Mouse (Mus musculus) liver, postnatal 0 days (tissue): ENCODE measurements around the gene Shisa4. TPM values are rescaled to one million over a fixed set of nuclear protein-coding genes. Genes with fewer than 3 reads are reported as not detected.

ENCODE experiments used
- ATAC-seq: fragments of 200-750 bp; cut with Nextera tagmentation; 2 replicates; pipeline ENCODE4 v1.8.0; 2017; ENCODE audit warnings: mild to moderate bottlenecking, moderate library complexity
- DNase-seq: peaks from one replicate; pipeline ENCODE4 v3.0.0-alpha.2; 2016
- H3K27ac ChIP-seq: fragments of 300-500 bp; sonication (generic); 2 replicates; pipeline ENCODE4 v1.5.1; 2014; ENCODE audit warnings: antibody characterized with exemption, moderate library complexity, mild to moderate bottlenecking, low read depth
- H3K27me3 ChIP-seq: fragments of 300-500 bp; sonication (generic); 2 replicates; pipeline ENCODE4 v1.6.1; 2014; ENCODE audit warnings: low read length, control low read depth, mixed read lengths; ENCODE audit not compliant: insufficient read depth
- H3K36me3 ChIP-seq: fragments of 300-500 bp; sonication (generic); replicated peaks from 2 replicates; pipeline ENCODE4 v1.6.1; 2014; ENCODE audit warnings: mild to moderate bottlenecking, control low read depth, low read length, moderate library complexity, mixed read lengths; ENCODE audit not compliant: insufficient read depth
- H3K4me1 ChIP-seq: fragments of 300-500 bp; sonication (generic); 2 replicates; pipeline ENCODE4 v1.6.1; 2014; ENCODE audit warnings: antibody characterized with exemption, mild to moderate bottlenecking, control low read depth; ENCODE audit not compliant: insufficient read depth
- H3K4me2 ChIP-seq: fragments of 300-500 bp; sonication (generic); 2 replicates; pipeline ENCODE4 v1.6.1; 2014; ENCODE audit warnings: low read depth, mild to moderate bottlenecking, low read length, moderate library complexity, mixed read lengths
- H3K4me3 ChIP-seq: fragments of 300-500 bp; sonication (generic); 2 replicates; pipeline ENCODE4 v1.5.1; 2014; ENCODE audit warnings: low read depth, low read length
- H3K9ac ChIP-seq: fragments of 300-500 bp; sonication (generic); replicated peaks from 2 replicates; pipeline ENCODE4 v1.6.1; 2014; ENCODE audit warnings: mild to moderate bottlenecking, moderate library complexity
- H3K9me3 ChIP-seq: fragments of 300-500 bp; sonication (generic); 2 replicates; pipeline ENCODE4 v1.6.1; 2016; ENCODE audit warnings: mild to moderate bottlenecking, control low read depth, low read length, mixed read lengths
- CTCF ChIP-seq: sonication (generic); IDR thresholded peaks from 2 replicates; pipeline ENCODE4 v1.5.1; 2016; ENCODE audit warnings: antibody characterized with exemption, low read depth
- EP300 ChIP-seq: IDR thresholded peaks from 2 replicates; pipeline ENCODE4 v1.6.1; 2016; ENCODE audit warnings: antibody characterized with exemption, low read depth, mild to moderate bottlenecking
- WGBS: fragments of 180-500 bp; shearing (Covaris S2); extraction: QIAGEN DNeasy Blood & Tissue Kit; methylation state at CpG from one replicate; pipeline ENCODE4 v1.1.7; 2014; ENCODE audit not compliant: insufficient replicate concordance; 5-methylcytosine and 5-hydroxymethylcytosine counted together
- polyA plus RNA-seq: library from polyadenylated mRNA; unstranded; fragments of >200 nt; fragmentation: Nextera tagmentation; extraction: Ambion mirVana; gene quantifications from 2 replicates; pipeline ENCODE4 v1.2.1, GENCODE M21; 2015

The Shisa4 gene
- polyA plus RNA-seq, 1 experiment from 2014 or later = 1.5 TPM

DNA sequence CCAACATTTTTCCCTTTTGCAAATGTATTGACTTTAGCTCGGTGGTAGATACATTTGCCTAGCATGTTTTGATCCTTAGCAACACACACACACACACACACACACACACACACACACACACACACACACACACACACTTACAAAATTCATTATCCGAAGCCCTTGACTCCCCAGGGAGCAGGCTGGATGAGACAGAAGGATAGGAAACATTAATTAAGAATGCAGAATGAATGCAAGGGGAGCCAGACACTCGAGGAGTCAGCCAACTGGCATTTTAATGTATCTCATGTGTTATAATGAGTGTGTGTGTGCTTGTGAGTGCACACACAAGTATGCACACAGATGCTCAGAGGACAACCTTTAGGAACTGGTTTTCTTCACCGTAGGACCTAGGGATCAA, 13.5 kb downstream of the Shisa4 start:
- no peak for ATAC-seq
- TF ChIP-seq EP300 = no peak
- TF ChIP-seq CTCF = no peak
- 72% methylated on average over 4 of the region's 4 CpGs for WGBS

DNA sequence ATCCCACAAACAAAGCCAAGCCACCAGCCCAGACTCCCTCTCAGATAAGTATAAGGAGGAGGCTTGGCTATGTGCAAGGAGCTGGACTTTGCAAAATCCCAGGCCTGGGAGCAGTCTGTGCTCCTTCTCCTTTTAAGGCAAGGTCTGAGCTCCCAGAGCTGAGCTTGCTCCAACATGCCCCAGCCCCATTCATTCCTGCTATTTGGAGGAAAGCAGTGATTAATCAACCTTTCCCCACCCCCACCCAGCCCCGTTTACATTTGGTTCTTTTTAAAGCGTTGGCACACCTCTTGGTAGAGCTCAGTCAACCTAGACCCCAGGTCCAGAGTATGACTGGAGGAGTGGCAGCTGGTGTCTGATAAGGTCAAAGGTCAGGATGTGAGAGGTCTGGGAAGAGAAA, 16.0 kb downstream of the Shisa4 start:
- Histone ChIP-seq H3K9me3 (no peaks in the 10 kb centered on the region), H3K36me3 (no peaks in the 10 kb centered on the region), H3K9ac (no peak overlapping the region), H3K4me2 (no peak overlapping the region), H3K27ac (no peak overlapping the region), H3K27me3 (no peaks in the 10 kb centered on the region), H3K4me3 (no peak overlapping the region), H3K4me1 (no peaks in the 10 kb centered on the region)
- ATAC-seq (no peak), DNase-seq (no peak)
- TF ChIP-seq CTCF (no peak), EP300 (no peak)
- 33% methylated on average over 2 of the region's 2 CpGs for WGBS

More for the DNA sequence above, 13.5 kb downstream of the Shisa4 start:
- Histone ChIP-seq H3K36me3 (no peaks in the 10 kb centered on the region), H3K27me3 (no peaks in the 10 kb centered on the region), H3K4me2 (no peak overlapping the region), H3K4me1 (no peaks in the 10 kb centered on the region), H3K27ac (no peak overlapping the region), H3K9ac (no peak overlapping the region), H3K9me3 (no peaks in the 10 kb centered on the region), H3K4me3 (no peak overlapping the region)
- no peak for DNase-seq

DNA sequence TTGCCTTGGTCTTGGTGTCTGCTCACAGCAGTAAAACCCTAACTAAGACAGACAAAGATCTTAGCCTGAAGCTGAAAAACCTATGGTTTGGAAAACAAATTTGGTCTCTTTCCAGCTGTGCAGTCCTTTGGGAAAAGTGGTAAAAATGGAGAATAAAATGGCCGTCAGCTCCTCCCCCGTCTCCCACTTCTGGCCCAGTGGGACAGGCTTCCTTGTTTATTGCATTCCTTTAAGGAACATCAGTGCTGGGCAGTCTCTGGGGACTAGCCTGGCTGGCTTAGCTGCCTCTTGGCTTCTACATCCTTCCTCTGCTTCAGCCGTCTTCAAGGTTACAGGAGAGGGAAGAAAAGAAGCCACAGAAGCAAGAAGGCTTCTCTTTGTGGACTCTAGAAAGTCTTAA, 23.1 kb downstream of the Shisa4 start:
- no peak overlapping the region for H3K4me3 ChIP-seq
- 76% methylated on average over 3 of the region's 3 CpGs for WGBS
- no peak for DNase-seq
- H3K4me1 ChIP-seq = no peaks in the 10 kb centered on the region; the same call in 1 of the 2 replicates
- H3K27ac ChIP-seq = no peak overlapping the region
- H3K9me3 ChIP-seq = no peaks in the 10 kb centered on the region
- no peak for TF ChIP-seq EP300
- no peak for TF ChIP-seq CTCF
- no peak overlapping the region for H3K9ac ChIP-seq
- no peak for ATAC-seq
- no peaks in the 10 kb centered on the region for H3K27me3 ChIP-seq
- H3K4me2 ChIP-seq = no peak overlapping the region
- H3K36me3 ChIP-seq = no peaks in the 10 kb centered on the region

DNA sequence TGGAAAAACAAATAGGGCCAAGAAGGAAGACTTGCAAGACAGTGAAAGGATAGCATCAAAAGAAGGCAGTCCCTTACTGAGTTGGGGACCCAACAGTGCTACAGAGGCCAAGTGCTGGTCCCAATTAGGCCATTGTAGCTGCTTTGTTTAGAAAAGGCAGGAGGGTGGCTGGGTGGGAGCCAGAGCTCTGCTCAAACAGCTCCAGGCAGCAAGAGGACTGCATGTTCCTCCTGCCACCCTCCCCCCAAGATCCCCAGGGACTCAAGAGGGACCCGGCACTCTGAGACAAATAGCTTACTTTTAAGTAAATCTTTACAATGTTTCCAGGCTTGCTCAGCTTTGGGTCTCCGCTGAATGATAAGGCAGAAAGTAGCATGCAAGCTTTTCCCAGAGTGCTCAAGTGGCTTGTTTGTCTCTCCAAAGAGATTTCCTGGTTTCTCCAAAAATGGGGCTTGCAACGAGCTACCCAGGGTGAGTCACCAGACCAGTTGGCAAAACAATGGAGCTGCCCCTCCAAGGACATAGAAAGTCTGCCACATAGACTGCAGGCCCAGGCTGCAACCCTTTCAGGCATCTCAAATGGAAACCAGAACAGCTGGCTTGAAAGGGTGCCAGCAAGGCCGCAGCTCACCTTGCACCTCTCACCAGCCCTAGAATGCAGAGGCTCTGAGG, 27.4 kb downstream of the Shisa4 start:
- WGBS = 59% methylated on average over 4 of the region's 4 CpGs
- ATAC-seq (no peak), DNase-seq (no peak)
- no peak overlapping the region for H3K27ac ChIP-seq
- no peak for TF ChIP-seq EP300
- no peak for TF ChIP-seq CTCF
- no peaks in the 10 kb centered on the region; the same call in 1 of the 2 replicates for H3K4me1 ChIP-seq
- no peak overlapping the region for H3K4me3 ChIP-seq
- no peaks in the 10 kb centered on the region for H3K9me3 ChIP-seq
- no peak overlapping the region for H3K9ac ChIP-seq
- H3K4me2 ChIP-seq = no peak overlapping the region
- H3K27me3 ChIP-seq = no peaks in the 10 kb centered on the region
- no peaks in the 10 kb centered on the region for H3K36me3 ChIP-seq

DNA sequence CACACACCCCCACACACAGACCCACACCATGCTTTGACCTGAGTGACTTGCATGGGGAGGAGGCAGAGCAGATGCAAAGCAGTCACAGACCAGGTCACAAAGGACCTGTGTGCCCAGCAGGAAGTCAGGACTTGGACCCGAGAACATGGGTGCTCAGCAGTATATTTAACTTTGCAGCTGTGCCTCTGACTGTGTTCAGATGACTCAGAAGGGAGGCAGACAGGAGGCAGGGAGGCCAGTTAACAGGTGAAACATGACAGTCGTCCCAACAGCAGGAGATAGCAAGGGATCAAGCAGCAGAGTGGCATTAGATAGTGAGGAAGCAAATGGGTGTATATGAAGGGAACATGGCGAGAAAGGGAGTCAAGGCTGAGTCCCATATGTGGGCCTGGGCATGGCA, 28.1 kb downstream of the Shisa4 start:
- no peak for TF ChIP-seq EP300
- TF ChIP-seq CTCF = no peak
- Histone ChIP-seq H3K9ac (no peak overlapping the region), H3K27ac (no peak overlapping the region), H3K4me2 (no peak overlapping the region), H3K27me3 (no peaks in the 10 kb centered on the region), H3K4me3 (no peak overlapping the region), H3K4me1 (no peaks in the 10 kb centered on the region; the same call in 1 of the 2 replicates), H3K9me3 (no peaks in the 10 kb centered on the region), H3K36me3 (no peaks in the 10 kb centered on the region)
- ATAC-seq = no peak
- WGBS = 47% methylated on average over 3 of the region's 3 CpGs
- no peak for DNase-seq

DNA sequence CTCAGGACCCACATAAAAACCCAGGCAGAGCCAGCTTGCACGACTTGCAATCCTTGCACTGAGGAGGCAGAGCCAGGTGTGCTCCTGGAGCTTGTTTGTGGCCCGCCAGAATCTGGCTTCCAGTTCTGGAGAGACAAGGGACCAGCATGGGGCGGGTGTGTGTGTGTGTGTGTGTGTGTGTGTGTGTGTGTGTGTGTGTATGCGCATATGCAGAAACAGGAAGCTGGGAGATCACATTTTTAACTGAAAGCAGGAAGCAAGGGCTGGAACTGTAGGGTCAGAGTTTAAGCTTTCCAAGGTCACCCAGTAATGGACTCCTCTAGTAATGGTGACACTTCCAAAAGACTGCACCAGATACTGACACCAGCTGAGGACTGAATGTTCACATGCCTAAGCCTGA, 31.0 kb downstream of the Shisa4 start:
- Histone ChIP-seq H3K4me2 (no peak overlapping the region), H3K4me3 (no peak overlapping the region), H3K36me3 (no peaks in the 10 kb centered on the region), H3K27me3 (no peaks in the 10 kb centered on the region), H3K9ac (no peak overlapping the region), H3K4me1 (no peaks in the 10 kb centered on the region; the same call in 1 of the 2 replicates), H3K27ac (no peak overlapping the region), H3K9me3 (no peaks in the 10 kb centered on the region)
- WGBS = 49% methylated on average over 4 of the region's 4 CpGs
- TF ChIP-seq EP300 = no peak
- DNase-seq (no peak), ATAC-seq (no peak)
